Mouse (Mus musculus) megakaryocyte-erythroid progenitor cell, adult 5-6 weeks (primary cell): ENCODE results near the gene Rere. TPM values are rescaled to one million over a fixed set of nuclear protein-coding genes. Genes with fewer than 3 reads are reported as not detected.
"Not testable (repeated sequence)": the region's sequence is repeated elsewhere in the genome, so short reads cannot be mapped to it uniquely, and the experiment has no call there.

Experiments
- ATAC-seq: replicated peaks from 2 replicates; pipeline ENCODE4 v1.8.0; 2016; ENCODE audit warnings: mild to moderate bottlenecking, inconsistent platforms; ENCODE audit not compliant: severe bottlenecking, poor library complexity, low FRiP score, low TSS enrichment
- total RNA-seq, 2 experiments: library from RNA; stranded (forward) in 1 of 2; stranded (reverse) in 1 of 2; fragments of 200-1000, 215-1000 nt in 1 of 2; fragments of >200 nt in 1 of 2; fragmentation: Nextera tagmentation in 1 of 2; gene quantifications; 2 replicates each; pipeline ENCODE4 v1.2.3; 2014 to 2017

Rere gene
- total RNA-seq, 2 experiments from 2014 or later: 17.1 to 36.1 TPM

DNA sequence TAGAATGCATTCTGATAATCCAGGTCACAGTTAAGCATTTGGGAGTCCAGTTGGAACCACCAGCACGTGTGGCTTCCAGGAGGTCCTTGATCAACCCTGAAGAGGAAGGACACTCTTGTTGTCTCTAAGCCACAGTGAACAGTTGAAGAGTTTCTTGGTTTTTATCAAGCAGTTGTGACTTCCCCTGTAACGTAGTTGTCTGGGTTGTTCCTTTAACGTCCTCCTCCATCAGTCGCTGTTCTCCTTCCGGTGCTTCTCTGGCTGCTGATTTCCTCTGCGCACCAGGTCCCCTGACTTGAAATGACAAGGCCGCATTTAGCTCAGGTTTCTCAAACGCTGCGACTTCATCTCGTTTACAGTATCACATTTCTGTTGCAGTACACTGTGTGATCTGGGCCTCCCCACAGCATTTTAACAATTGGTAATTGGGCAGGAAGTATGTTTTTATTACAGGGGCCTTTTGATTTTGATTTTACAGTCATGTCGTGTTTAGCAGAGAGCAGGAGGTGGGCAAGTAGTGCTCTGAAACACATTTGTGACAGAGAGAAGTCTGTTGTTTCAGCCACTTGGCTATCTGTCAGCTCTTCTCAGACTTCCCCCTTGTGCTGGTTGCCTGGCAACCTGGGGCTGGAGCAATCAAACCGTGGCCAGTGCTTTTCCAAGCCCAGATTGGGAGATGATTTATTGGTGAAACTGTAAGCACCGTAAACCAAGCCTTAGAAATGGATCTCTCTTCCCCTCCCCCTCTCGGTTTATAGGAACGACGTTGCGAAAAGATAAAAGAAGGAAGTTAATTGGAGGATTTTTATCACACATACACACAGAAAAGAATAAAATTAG is 275.2 kb downstream of the Rere start:
- peak; percentile 49 for ATAC-seq

GRCm38 (mm10) chr4:150557289-150557688 is 275.8 kb downstream of the Rere start:
- not testable (repeated sequence) for ATAC-seq

DNA sequence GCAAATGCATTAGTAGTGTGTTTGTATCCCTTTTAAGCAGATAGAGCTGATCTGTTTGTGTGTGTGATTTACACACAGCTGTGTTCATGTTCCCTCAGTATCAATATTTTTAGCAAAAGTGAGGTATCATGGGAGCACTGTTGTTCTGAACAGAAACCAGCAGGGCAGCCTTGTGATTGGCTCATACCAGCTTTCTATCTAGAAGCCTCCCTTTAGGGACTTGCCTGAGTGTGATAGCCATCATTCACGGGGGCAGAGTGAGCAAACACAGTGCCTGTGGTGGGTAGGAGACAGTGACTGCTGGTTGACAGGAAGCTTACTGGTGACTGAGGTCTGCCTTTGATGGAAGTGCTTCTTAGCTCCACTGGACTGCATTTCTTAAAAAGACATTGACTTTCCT is 276.5 kb downstream of the Rere start:
- 0 out of 2 replicates have a peak, but pooled peaks have one; percentile 22 for ATAC-seq

- no peak for ATAC-seq
These were observed 278.1 kb downstream of the Rere start for GRCm38 (mm10) chr4:150559514-150559913.

DNA sequence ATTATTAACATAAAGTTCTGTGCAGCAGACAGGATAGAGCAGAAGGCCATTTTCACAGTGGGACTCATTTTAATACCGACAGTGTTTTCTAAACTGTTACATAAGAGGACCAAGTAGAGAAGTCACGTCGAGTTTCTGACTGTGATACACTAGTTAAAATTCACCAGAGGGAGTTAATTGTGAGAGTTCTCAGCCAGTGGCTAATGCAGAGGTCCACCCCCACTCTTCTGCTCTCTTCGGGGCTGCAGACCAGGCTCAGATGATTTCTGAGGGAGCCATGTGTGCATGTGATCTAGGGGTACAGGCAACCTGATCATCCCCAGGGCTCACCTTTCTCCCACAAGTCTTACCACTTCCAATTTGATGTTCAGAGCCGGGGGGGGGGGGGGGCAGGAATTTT is 281.8 kb downstream of the Rere start:
- ATAC-seq: no peak

GRCm38 (mm10) chr4:150566193-150566592 is 284.7 kb downstream of the Rere start:
- peak; percentile 8; the same call in 1 of the 2 replicates for ATAC-seq

- no peak for ATAC-seq
These were observed 287.1 kb downstream of the Rere start for GRCm38 (mm10) chr4:150568318-150569134.

- ATAC-seq: peak; percentile 64
These were observed 287.8 kb downstream of the Rere start for GRCm38 (mm10) chr4:150569135-150569833.

DNA sequence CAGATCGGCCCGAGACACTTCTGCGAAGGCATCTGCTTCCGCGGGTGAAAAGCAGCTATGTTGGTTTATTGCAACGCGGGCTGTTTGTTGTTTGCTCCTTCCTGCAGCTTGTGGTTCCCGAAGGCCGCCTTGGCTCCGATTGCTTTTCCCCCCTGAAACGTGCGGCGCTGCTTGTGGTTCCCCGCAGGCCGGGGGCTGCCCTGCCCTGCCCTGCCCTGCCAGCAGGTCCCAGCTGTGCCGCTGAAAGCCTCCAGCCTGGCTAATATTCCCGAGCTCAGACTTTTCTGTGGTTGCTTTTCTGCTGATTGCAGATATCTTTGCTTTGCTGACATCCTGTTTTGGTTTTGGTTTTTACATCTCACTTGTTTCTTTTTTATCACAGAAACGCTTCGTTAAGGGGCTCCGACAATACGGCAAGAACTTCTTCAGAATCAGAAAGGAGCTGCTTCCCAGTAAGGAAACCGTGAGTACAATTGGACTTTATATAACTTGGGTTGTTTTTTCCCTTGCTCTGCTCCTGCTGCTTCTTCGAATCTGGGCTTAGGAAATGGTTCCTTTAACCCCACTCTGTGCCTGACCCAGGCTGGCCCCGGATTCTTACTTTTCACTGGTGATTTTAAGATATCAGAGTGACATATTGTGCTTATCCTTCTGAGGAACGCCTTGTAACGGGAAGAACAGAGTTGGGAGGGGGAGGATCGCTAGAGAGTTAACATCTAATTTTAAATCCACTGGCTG is 288.6 kb downstream of the Rere start:
- peak; percentile 56 for ATAC-seq

- ATAC-seq: no peak
These were observed 289.3 kb downstream of the Rere start for GRCm38 (mm10) chr4:150570793-150571192.

DNA sequence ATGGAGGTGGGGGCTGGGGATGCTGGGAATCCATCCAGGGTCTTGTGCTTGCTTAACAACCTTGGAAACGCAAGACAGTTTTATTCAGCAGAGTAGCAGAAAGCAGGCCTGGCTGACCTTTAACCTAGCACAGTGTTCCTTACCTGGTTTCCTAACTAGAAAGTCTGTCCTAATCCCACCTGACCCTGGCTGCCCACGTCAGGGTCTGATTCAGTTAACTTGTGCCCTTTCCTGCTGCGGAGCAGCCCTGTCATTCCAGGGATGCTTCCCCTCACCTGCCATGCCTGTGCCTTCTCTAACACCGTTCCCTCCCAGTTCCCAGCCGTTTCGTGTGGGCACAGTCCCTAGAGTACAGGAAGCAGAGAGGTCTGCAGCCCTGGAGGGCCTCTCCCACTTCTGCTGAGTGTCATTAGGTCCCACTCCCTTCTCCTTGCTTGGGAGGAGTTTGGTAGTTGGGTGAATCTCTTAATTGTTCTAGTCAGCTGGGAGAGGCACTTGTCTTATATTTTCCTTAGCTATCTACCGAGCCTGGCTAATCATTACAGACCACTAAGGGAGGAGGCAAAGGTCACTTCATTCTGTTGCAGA is 290.8 kb downstream of the Rere start:
- no peak for ATAC-seq

GRCm38 (mm10) chr4:150572938-150573337 is 291.5 kb downstream of the Rere start:
- ATAC-seq: no peak

DNA sequence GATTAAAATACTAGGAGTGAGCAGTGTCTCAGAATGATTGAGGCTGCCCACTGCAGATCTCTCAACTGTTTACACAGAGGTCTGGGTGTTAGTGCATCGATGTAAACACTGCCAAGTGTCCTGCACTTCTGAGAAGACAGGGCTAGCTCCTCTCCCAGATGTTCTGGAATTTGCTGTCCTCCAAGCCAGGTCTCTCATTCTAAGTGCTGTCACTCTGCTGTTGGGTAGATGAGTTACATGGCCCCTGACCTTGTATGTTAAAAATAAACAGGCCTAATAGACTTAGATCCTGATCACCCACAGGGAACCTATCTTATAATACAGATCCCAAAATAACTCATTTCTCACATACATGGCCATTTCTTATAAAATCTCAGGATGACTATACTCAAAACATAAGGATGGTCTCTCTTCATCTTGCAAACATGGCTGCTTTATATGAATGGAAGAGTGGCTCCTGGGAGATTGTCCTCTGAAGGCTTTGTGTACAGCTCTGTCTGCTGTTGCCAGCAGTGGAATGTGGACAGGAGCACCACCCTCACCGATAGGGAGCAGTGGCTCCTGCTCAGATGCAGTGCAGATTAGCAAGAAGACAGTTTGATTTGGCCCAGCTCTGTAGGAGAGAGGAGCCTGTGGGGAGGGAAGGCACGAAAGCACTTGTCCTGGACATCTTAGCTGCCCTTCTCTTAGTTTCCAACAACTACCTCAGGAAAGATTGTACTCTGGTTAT is 294.1 kb downstream of the Rere start:
- peak; percentile 60 for ATAC-seq

GRCm38 (mm10) chr4:150576339-150576738 is 294.9 kb downstream of the Rere start:
- no peak for ATAC-seq

GRCm38 (mm10) chr4:150578021-150578420 is 296.6 kb downstream of the Rere start:
- ATAC-seq: no peak

GRCm38 (mm10) chr4:150581931-150582723 is 300.7 kb downstream of the Rere start:
- ATAC-seq: no peak

DNA sequence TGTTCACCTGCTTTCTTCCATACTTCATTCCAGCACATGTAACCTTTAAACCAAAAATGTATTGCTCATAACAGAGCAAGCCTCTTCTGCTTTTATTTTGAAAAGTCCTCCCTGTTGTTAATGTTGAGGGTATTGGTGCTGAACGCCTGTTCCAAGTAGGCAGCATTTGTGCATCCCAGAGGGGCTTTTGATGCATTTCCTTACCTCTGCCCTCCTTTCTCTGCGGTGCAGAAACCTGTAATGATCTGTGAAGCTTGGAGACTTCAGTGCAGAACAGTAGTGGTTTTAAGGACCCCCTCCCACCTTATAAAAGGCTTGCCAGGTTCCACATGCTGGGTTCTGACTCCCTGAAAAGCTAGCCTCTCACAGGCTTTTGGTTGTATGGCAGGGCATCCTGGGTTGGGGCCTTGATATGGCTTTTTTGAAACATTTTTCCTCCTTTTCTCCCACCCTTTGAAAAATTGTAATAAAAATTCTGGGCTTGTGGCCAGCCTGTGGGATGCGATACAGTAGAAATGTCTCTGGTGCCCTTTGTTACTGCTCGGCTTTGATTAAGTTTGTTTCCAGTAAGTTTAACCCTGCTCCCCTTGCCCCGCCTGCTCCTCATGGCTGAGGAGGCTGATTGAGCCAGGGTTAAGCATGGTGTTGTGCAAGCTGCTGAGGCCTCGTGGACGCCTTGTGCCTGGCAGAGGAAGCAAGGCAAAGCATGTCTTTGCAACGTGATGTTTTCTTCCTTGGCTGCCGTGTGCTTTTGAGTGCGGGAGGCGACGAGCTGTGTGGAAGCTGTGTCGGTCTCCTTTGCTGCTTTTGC is 301.7 kb downstream of the Rere start:
- peak; percentile 46 for ATAC-seq
